Mouse (Mus musculus) layer of hippocampus, postnatal 10 days (tissue): ENCODE results near the gene Gm3739. TPM values are rescaled to one million over a fixed set of nuclear protein-coding genes. Genes with fewer than 3 reads are reported as not detected.
"Not testable (repeated sequence)": the region's sequence is repeated elsewhere in the genome, so short reads cannot be mapped to it uniquely, and the experiment has no call there.

Experiments
- DNase-seq, 2 experiments: peaks; one replicate each; pipeline ENCODE4 v3.0.0; 2021; ENCODE audit warnings: low spot score in 2 of 2
- long read RNA-seq: library from polyadenylated mRNA; stranded (forward); transcript quantifications from one replicate; pipeline ENCODE4 v2.0.0, GENCODE M21; 2023
- total RNA-seq, 2 experiments: library from RNA; stranded (reverse); gene quantifications; 2 replicates each; pipeline ENCODE4 v1.2.3; 2021

Gene Gm3739
- total RNA-seq = 1 to 10 TPM; 1.4 to 1.5 TPM
- long read RNA-seq, partial matches to known transcripts = 0 of 5 reads
- long read RNA-seq, other reads (novel, unspliced or antisense) = 5 of 5 reads

DNA sequence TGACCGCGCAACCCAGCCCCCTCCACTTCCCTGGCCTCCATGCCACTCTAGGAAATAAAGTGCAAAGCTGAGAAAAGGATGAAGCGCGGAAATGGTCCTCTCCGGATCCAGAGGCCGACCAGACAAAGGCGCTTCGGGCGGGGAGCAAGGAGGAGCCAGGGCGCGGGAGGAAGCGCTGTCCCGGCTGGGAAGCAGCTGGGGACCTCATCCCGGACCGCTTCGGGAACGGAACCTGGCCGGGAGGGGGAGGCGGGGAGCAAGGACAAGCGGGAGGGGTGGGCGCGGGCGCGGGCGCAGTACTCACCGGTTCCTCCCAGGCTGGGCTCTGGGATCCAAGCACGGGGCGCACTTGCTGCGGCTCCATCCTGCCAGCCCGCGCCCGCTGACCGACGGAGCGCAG lies at the start of gene Gm3739:
Gene Gm3739 (minus strand): TSS at position 389 of the 400 bp plus-strand sequence.
- DNase-seq = peak; percentile 13 to 25

DNA sequence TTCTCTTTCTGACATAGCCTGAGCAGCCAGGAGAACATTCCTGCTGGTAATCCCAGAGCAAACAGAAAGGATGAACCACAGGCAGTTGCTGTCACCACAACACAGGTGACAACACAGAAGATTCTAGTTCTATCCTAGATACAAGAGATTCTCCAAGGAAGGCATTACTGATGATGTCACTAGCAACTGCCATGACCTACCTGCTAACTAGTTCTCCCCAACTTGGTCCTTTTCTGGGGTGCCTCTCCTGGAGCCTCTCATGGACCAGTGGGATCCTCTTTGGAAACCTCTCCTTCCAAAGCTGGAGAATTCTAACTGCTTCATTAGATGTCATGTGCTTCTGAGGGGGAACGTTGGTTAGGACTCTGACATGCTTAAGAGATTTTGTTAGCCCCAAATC lies 17.4 kb upstream of the Gm3739 start, which contains the start of gene Gm5797:
Gene Gm5797 (minus strand): TSS at position 101 of the 400 bp plus-strand sequence.
- DNase-seq = not testable (repeated sequence)

DNA sequence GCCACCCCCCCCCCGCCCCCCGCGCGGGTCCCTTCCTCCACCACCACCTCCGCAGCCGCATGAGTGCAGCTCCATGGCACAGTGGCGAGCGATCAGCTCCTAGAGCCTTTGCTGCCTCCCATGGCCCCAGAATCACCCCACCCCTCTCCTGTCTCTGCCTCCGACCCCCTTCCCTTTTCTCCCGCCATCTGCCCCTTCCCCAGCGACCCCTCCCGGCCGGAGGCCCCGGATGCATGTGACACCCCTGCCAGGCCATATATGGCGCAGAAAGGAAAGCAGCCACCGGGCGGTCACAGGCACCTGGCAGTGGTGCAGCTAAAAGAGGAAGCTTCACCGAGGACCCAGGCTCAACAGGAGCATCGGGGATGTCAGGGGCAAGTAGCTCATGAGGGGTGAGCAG lies 244 bp upstream of the Gm3739 start:
- peak; percentile 14 to 27 for DNase-seq

DNA sequence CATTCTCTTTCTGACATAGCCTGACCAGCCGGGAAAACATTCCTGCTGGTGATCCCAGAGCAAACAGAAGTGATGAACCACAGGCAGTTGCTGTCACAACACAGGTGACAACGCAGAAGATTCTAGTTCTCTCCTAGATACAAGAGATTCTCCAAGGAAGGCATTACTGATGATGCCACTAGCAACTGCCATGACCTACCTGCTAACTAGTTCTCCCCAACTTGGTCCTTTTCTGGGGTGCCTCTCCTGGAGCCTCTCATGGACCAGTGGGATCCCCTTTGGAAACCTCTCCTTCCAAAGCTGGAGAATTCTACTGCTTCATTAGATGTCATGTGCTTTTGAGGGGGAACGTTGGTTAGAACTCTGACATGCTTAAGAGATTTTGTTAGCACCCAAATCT lies 50.2 kb downstream of the Gm3739 start, which contains the start of gene Gm3727:
Gene Gm3727 (minus strand): TSS at position 101 of the 400 bp plus-strand sequence.
- DNase-seq = not testable (repeated sequence)

Other genes with a start within 250 kb of the Gm3739 start
- 1 to 10 TPM; 3.8 to 4.7 TPM for gene Gm3696, start 214.4 kb downstream of the Gm3739 start, total RNA-seq
- not detected for gene Gm6676, start 189.6 kb downstream of the Gm3739 start, total RNA-seq
- gene Gm3512, start 140.5 kb downstream of the Gm3739 start, total RNA-seq = 1 to 10 TPM; 1.5 to 1.6 TPM
- gene Gm16434, start 120.5 kb downstream of the Gm3739 start, total RNA-seq = not detected
- gene Gm3727, start 50.3 kb downstream of the Gm3739 start, total RNA-seq = not detected
- not detected for gene Gm5797, start 17.3 kb upstream of the Gm3739 start, total RNA-seq
- gene Gm8374, start 50.1 kb upstream of the Gm3739 start, total RNA-seq = not detected
- gene Gm3755, start 135.9 kb upstream of the Gm3739 start, total RNA-seq = under 1 TPM in 1 of 2 experiments, not detected in 1; 0.37 TPM
- gene Gm3752, start 168.7 kb upstream of the Gm3739 start, total RNA-seq = 1 to 10 TPM; 2.6 to 2.9 TPM